Mouse (Mus musculus) cerebellum, postnatal 25 days (tissue): ENCODE results near the gene Fat1.

ENCODE experiments used
- DNase-seq, 2 experiments: peaks; one replicate each; pipeline ENCODE4 v3.0.0; 2021; ENCODE audit warnings: mixed read lengths in 2 of 2

Fat1 gene

DNA sequence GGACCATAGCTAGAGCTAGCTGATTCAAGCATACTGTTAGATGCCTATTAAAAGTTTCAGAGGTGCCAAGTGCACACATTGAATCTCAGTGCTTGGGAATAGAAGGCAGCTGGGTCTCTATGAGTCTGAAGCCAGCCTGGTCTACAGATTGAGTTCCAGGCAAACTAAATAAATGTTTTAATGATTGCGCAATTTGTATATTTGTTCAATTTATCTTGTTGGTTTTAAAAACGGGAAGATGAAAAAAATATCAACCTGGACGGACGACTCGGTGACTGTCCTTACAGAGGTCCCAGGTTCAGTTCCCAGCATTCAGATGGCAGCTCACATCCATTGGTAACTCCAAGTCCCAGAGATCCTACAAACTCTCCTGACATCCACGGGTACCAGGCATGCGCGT, 135.7 kb downstream of the Fat1 start:
- DNase-seq: no peak

DNA sequence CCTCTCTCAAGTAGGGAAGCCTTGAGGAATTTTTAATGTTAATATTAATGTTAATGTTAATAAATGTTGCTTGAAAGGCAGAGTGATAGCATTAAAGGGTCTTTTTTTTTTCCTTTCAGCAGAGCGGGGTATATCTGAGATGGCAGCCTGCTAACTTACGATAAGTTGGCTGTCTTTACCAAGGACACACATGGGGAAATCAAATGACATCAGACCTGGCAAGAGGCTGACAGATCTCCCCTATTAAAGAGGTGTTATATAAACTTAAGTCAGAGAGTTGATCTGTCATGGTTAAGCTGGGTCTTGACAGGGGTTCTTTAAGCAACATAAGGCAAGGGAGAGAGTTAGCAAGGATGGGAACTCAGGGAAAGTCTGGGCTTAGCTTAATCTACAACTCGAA, 145.6 kb downstream of the Fat1 start:
- no peak for DNase-seq

DNA sequence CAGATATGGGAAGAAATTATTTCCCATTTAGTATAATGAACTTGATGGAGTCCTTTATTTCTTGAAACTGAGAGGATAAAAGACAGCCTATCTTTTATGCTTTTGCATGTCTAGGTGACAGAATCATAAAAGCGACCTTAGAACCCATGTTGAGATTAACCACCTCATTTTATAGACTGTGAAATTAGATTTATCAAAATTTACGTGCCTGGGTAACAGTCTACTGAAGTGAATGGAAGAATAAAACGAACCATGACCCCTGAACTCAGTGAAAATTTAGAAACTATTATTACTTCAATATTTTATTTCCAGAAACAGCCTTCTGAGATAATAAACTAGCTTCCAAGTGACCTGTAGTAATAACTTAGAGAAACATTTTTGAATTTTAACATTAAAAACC, 158.4 kb downstream of the Fat1 start:
- no peak for DNase-seq
